Mouse (Mus musculus) lung, adult 2 months (tissue): Measurements from ENCODE around the gene Rragb.

Source experiments
- CTCF ChIP-seq: fragments of 200-500 bp; IDR thresholded peaks from 2 replicates; pipeline ENCODE4 v1.5.1; 2011; ENCODE audit warnings: mild to moderate bottlenecking, low read length, control low read depth; ENCODE audit not compliant: insufficient read depth
- POLR2A ChIP-seq: fragments of 200-500 bp; IDR thresholded peaks from 2 replicates; pipeline ENCODE4 v1.6.1; 2011; ENCODE audit warnings: low read depth, mild to moderate bottlenecking, control low read depth, low read length, borderline replicate concordance; ENCODE audit errors: extremely low read depth

GRCm38 (mm10) chrX:153151766-153152165, 12.0 kb downstream of the Rragb start:
- TF ChIP-seq CTCF (no peak), POLR2A (no peak)
